Mouse (Mus musculus): ENCODE data around the gene 6030458C11Rik. TPM values are rescaled to one million over a fixed set of nuclear protein-coding genes. Genes with fewer than 3 reads are reported as not detected.

The 6030458C11Rik gene
- total RNA-seq (2014; rRNA removed; ENCODE audit: low replicate concordance): 9.5 and 13.0 TPM in 2 replicates
- polyA plus RNA-seq (2015; fragmentation: Nextera tagmentation; extraction: Ambion mirVana): 15.8 and 16.1 TPM in 2 replicates

- under 1% methylated on average over 67 of the region's 67 CpGs for WGBS
- ATAC-seq (ENCODE audit: insufficient read depth, low read depth) (peak; percentile 100), DNase-seq (ENCODE audit: low spot score) (peak; percentile 96)
- Histone ChIP-seq H3K36me3 (replicated peaks; ENCODE audit: control insufficient read depth, insufficient read depth, low read length) (peaks cover 48% of the 10 kb centered on the region), H3K27me3 (ENCODE audit: control insufficient read depth, insufficient read depth, low read length) (no peaks in the 10 kb centered on the region), H3K27ac (ENCODE audit: low read depth) (peak within 1 kb of the TSS; percentile 76), H3K4me3 (ENCODE audit: low read depth, low read length) (peak within 1 kb of the TSS; percentile 93), H3K4me1 (ENCODE audit: control insufficient read depth, insufficient read depth) (peaks cover 16% of the 10 kb centered on the region; the same call in 1 of the 2 replicates), H3K9ac (replicated peaks; ENCODE audit: low read depth, low read length) (peak within 1 kb of the TSS; percentile 89), H3K4me2 (ENCODE audit: low read depth, low read length) (peak within 1 kb of the TSS; percentile 72), H3K9me3 (replicated peaks; ENCODE audit: control insufficient read depth, low read length) (no peaks in the 10 kb centered on the region)
- TF ChIP-seq EP300 (IDR thresholded peaks at IDR 0.05; ENCODE audit: low read depth) (peak; percentile 15; the same call in 1 of the 2 replicates), CTCF (IDR thresholded peaks at IDR 0.05; ENCODE audit: low read depth) (no peak)
These were observed at the start of gene 6030458C11Rik, which contains the start of gene Drosha for GRCm38 (mm10) chr15:12824197-12824952. 6030458C11Rik (minus strand) TSS chr15:12824649. Drosha (plus strand) TSS chr15:12824815.

- TF ChIP-seq CTCF (IDR thresholded peaks at IDR 0.05; ENCODE audit: low read depth) (no peak), EP300 (IDR thresholded peaks at IDR 0.05; ENCODE audit: low read depth) (no peak)
- DNase-seq (ENCODE audit: low spot score) (no peak), ATAC-seq (ENCODE audit: insufficient read depth, low read depth) (no peak)
- 84% methylated on average over 8 of the region's 8 CpGs for WGBS
- Histone ChIP-seq H3K9me3 (replicated peaks; ENCODE audit: control insufficient read depth, low read length) (no peaks in the 10 kb centered on the region), H3K4me2 (ENCODE audit: low read depth, low read length) (no peak overlapping the region), H3K27me3 (ENCODE audit: control insufficient read depth, insufficient read depth, low read length) (no peaks in the 10 kb centered on the region), H3K27ac (ENCODE audit: low read depth) (no peak overlapping the region), H3K4me3 (ENCODE audit: low read depth, low read length) (no peak overlapping the region), H3K9ac (replicated peaks; ENCODE audit: low read depth, low read length) (no peak overlapping the region), H3K4me1 (ENCODE audit: control insufficient read depth, insufficient read depth) (no peaks in the 10 kb centered on the region), H3K36me3 (replicated peaks; ENCODE audit: control insufficient read depth, insufficient read depth, low read length) (peaks cover 15% of the 10 kb centered on the region)
These were observed 42.8 kb upstream of the 6030458C11Rik start for GRCm38 (mm10) chr15:12867269-12867668.

DNA sequence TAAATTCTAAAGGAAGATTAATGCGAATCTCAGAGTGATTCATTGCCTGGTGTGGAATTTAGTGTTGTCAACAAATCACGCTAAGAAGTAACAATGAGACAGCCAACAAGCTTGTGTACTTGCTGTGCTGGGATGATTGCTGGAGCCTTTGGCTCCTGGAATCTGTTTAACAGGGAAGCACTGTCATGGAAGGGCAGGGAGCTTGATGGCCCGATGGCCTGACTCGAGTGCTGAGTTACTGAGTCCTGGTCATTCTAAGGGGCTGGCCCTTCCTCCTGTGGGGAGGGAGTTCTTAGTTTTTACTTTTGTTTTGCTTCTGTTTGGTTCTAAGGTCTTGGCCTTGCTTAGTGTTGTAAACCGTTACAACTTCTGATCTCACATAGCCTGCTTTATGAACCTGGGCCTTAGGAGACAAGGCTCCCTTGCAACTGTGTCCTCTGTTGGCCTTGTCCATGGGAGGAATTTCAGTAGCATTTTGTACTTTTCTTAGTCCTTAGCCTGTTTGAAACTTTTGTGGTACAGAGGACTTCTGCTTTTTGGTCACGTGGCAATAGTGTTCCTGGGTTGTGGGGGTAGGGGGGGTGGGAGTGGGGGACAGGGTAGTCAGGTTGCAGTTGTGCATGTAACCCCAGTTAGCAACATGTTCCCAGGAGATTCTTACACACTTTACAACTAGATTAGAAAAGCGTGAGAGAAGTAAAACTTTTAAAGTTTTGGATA, 41.3 kb upstream of the 6030458C11Rik start:
- WGBS: 67% methylated on average over 7 of the region's 7 CpGs
- peaks cover 23% of the 10 kb centered on the region for H3K36me3 ChIP-seq (replicated peaks; ENCODE audit: control insufficient read depth, insufficient read depth, low read length)
- TF ChIP-seq CTCF (IDR thresholded peaks at IDR 0.05; ENCODE audit: low read depth): no peak
- no peak for TF ChIP-seq EP300 (IDR thresholded peaks at IDR 0.05; ENCODE audit: low read depth)

GRCm38 (mm10) chr15:12863669-12864068, 39.2 kb upstream of the 6030458C11Rik start:
- 22% methylated on average over 1 of the region's 1 CpGs for WGBS
- DNase-seq (ENCODE audit: low spot score) (peak; percentile 35), ATAC-seq (ENCODE audit: insufficient read depth, low read depth) (no peak)
- no peak overlapping the region for H3K27ac ChIP-seq (ENCODE audit: low read depth)
- H3K9me3 ChIP-seq (replicated peaks; ENCODE audit: control insufficient read depth, low read length): no peaks in the 10 kb centered on the region
- peaks cover 41% of the 10 kb centered on the region for H3K36me3 ChIP-seq (replicated peaks; ENCODE audit: control insufficient read depth, insufficient read depth, low read length)
- no peak overlapping the region for H3K4me3 ChIP-seq (ENCODE audit: low read depth, low read length)
- no peak for TF ChIP-seq EP300 (IDR thresholded peaks at IDR 0.05; ENCODE audit: low read depth)
- no peak for TF ChIP-seq CTCF (IDR thresholded peaks at IDR 0.05; ENCODE audit: low read depth)
- H3K4me1 ChIP-seq (ENCODE audit: control insufficient read depth, insufficient read depth): no peaks in the 10 kb centered on the region
- H3K9ac ChIP-seq (replicated peaks; ENCODE audit: low read depth, low read length): no peak overlapping the region
- no peak overlapping the region for H3K4me2 ChIP-seq (ENCODE audit: low read depth, low read length)
- H3K27me3 ChIP-seq (ENCODE audit: control insufficient read depth, insufficient read depth, low read length): no peaks in the 10 kb centered on the region

More for the DNA sequence above, 41.3 kb upstream of the 6030458C11Rik start:
- no peak for DNase-seq (ENCODE audit: low spot score)
- H3K9me3 ChIP-seq (replicated peaks; ENCODE audit: control insufficient read depth, low read length): no peaks in the 10 kb centered on the region
- no peaks in the 10 kb centered on the region for H3K4me1 ChIP-seq (ENCODE audit: control insufficient read depth, insufficient read depth)
- H3K9ac ChIP-seq (replicated peaks; ENCODE audit: low read depth, low read length): no peak overlapping the region
- H3K4me3 ChIP-seq (ENCODE audit: low read depth, low read length): no peak overlapping the region
- H3K27ac ChIP-seq (ENCODE audit: low read depth): no peak overlapping the region
- no peak for ATAC-seq (ENCODE audit: insufficient read depth, low read depth)
- H3K4me2 ChIP-seq (ENCODE audit: low read depth, low read length): no peak overlapping the region
- H3K27me3 ChIP-seq (ENCODE audit: control insufficient read depth, insufficient read depth, low read length): no peaks in the 10 kb centered on the region

DNA sequence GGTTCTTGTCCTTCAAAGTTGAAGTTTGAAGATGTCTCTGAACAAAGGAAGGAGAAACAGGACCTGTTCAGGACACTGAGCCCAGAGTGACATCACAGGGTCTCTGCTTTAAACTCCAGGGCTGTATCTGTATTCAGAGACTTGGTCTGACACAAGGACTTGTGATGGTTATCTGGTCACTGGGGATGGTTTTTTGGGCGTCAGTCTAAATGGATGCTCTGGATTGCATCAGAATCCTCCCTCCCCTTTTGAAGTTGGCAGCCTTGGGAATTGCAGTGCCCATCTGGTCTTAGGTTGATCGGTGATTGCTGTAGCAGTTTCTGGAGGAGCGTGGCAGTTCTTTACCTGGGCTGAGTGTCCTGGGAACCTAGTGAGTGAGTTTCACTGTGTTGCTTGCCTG, 37.6 kb upstream of the 6030458C11Rik start:
- WGBS: 81% methylated on average over 3 of the region's 3 CpGs
- DNase-seq (ENCODE audit: low spot score) (no peak), ATAC-seq (ENCODE audit: insufficient read depth, low read depth) (no peak)
- no peak overlapping the region for H3K4me2 ChIP-seq (ENCODE audit: low read depth, low read length)
- H3K36me3 ChIP-seq (replicated peaks; ENCODE audit: control insufficient read depth, insufficient read depth, low read length): peaks cover 38% of the 10 kb centered on the region
- H3K9ac ChIP-seq (replicated peaks; ENCODE audit: low read depth, low read length): no peak overlapping the region
- no peaks in the 10 kb centered on the region; the same call in 1 of the 2 replicates for H3K4me1 ChIP-seq (ENCODE audit: control insufficient read depth, insufficient read depth)
- no peak overlapping the region for H3K27ac ChIP-seq (ENCODE audit: low read depth)
- no peak for TF ChIP-seq CTCF (IDR thresholded peaks at IDR 0.05; ENCODE audit: low read depth)
- TF ChIP-seq EP300 (IDR thresholded peaks at IDR 0.05; ENCODE audit: low read depth): no peak
- H3K4me3 ChIP-seq (ENCODE audit: low read depth, low read length): no peak overlapping the region
- H3K9me3 ChIP-seq (replicated peaks; ENCODE audit: control insufficient read depth, low read length): no peaks in the 10 kb centered on the region
- no peaks in the 10 kb centered on the region for H3K27me3 ChIP-seq (ENCODE audit: control insufficient read depth, insufficient read depth, low read length)

Data from heart, postnatal 0 days (tissue).